In genomic region chr19:21734112-21734511, GRCm38 (mm10) we compare ENCODE assay signal across 9 mouse cellular contexts. TPM values are rescaled to one million over a fixed set of nuclear protein-coding genes. Genes with fewer than 3 reads are reported as not detected.
DNase-seq lines count a peak whose midpoint lies in the region; ATAC-seq and TF ChIP-seq lines count a peak whose summit lies in the region.
"Had no signal": no experiment of that assay in that cellular context is flagged by ENCODE, and none has a peak within 500 bp of the region (broad histone marks: within the 10 kb centered on the region; RNA-seq: fewer than 3 reads in every experiment).

No protein-coding gene starts in this region.

- no peaks in the 10 kb centered on the region for H3K9me3 ChIP-seq in heart, postnatal 0 days (replicated peaks; ENCODE audit: control insufficient read depth, low read length)
- H3K9me3 ChIP-seq in heart, embryonic 12.5 days (replicated peaks) = no peaks in the 10 kb centered on the region
- H3K9me3 ChIP-seq in midbrain, postnatal 0 days (ENCODE audit: low read length) = no peaks in the 10 kb centered on the region
- H3K9me3 ChIP-seq: liver, embryonic 13.5 days had no signal

- no peak for TF ChIP-seq EP300 in heart, postnatal 0 days (IDR thresholded peaks at IDR 0.05; ENCODE audit: low read depth)

- TF ChIP-seq POLR2A in cortical plate, adult 2 months (IDR thresholded peaks at IDR 0.05; ENCODE audit: extremely low read depth, insufficient read depth, low read length) = no peak

- no peak for ATAC-seq in heart, postnatal 0 days (ENCODE audit: insufficient read depth, low read depth)
- no peak for ATAC-seq in heart, embryonic 12.5 days (ENCODE audit: insufficient number of reproducible peaks, low FRiP score)
- no peak for ATAC-seq in midbrain, postnatal 0 days (ENCODE audit: low FRiP score)
- no peak for ATAC-seq in erythroid progenitor cell, adult 5-6 weeks (replicated peaks; ENCODE audit: low FRiP score, poor library complexity, severe bottlenecking)

- H3K4me1 ChIP-seq in heart, postnatal 0 days (ENCODE audit: control insufficient read depth, insufficient read depth) = no peaks in the 10 kb centered on the region
- H3K4me1 ChIP-seq in heart, embryonic 12.5 days (replicated peaks) = 0 out of 2 replicates have a peak, but pooled peaks cover 10% of the 10 kb centered on the region
- no peaks in the 10 kb centered on the region for H3K4me1 ChIP-seq in cortical plate, adult 2 months (ENCODE audit: control insufficient read depth, insufficient read depth, low read length)
- H3K4me1 ChIP-seq in midbrain, postnatal 0 days (ENCODE audit: insufficient read depth, low read length) = no peaks in the 10 kb centered on the region

- WGBS in heart, postnatal 0 days = 26% methylated on average over 5 of the region's 5 CpGs
- 34% methylated on average over 5 of the region's 5 CpGs for WGBS in heart, embryonic 12.5 days
- 35% methylated on average over 5 of the region's 5 CpGs for WGBS in midbrain, postnatal 0 days

- no peaks in the 10 kb centered on the region for H3K36me3 ChIP-seq in heart, postnatal 0 days (replicated peaks; ENCODE audit: control insufficient read depth, insufficient read depth, low read length)
- H3K36me3 ChIP-seq in heart, embryonic 12.5 days = no peaks in the 10 kb centered on the region
- H3K36me3 ChIP-seq in midbrain, postnatal 0 days (ENCODE audit: insufficient read depth, low read length) = no peaks in the 10 kb centered on the region
- H3K36me3 ChIP-seq: liver, embryonic 13.5 days had no signal

- no peak overlapping the region for H3K9ac ChIP-seq in heart, postnatal 0 days (replicated peaks; ENCODE audit: low read depth, low read length)
- H3K9ac ChIP-seq in heart, embryonic 12.5 days = no peak overlapping the region
- no peak overlapping the region for H3K9ac ChIP-seq in midbrain, postnatal 0 days (replicated peaks; ENCODE audit: low read length, poor library complexity, severe bottlenecking)
- H3K9ac ChIP-seq: liver, embryonic 13.5 days had no signal

- TF ChIP-seq CTCF in heart, postnatal 0 days (IDR thresholded peaks at IDR 0.05; ENCODE audit: low read depth) = peak; percentile 59
- peak; percentile 28; the same call in 1 of the 2 replicates for TF ChIP-seq CTCF in cortical plate, adult 2 months (IDR thresholded peaks at IDR 0.05; ENCODE audit: extremely low read depth, insufficient read depth, low read length)
- TF ChIP-seq CTCF in midbrain, postnatal 0 days (IDR thresholded peaks at IDR 0.05) = peak; percentile 83

- no peak overlapping the region for H3K4me2 ChIP-seq in heart, postnatal 0 days (ENCODE audit: low read depth, low read length)
- no peak overlapping the region for H3K4me2 ChIP-seq in heart, embryonic 12.5 days
- H3K4me2 ChIP-seq in midbrain, postnatal 0 days (ENCODE audit: low read depth, low read length, poor library complexity, severe bottlenecking) = no peak overlapping the region
- H3K4me2 ChIP-seq: liver, embryonic 13.5 days had no signal

- H3K4me3 ChIP-seq in heart, postnatal 0 days (ENCODE audit: low read depth, low read length) = no peak overlapping the region
- no peak overlapping the region for H3K4me3 ChIP-seq in heart, embryonic 12.5 days
- no peak overlapping the region for H3K4me3 ChIP-seq in cortical plate, adult 2 months (ENCODE audit: insufficient read depth, low read length)
- H3K4me3 ChIP-seq in midbrain, postnatal 0 days (ENCODE audit: low read depth, low read length) = no peak overlapping the region
- H3K4me3 ChIP-seq: liver, embryonic 13.5 days had no signal

- H3K27me3 ChIP-seq in heart, postnatal 0 days (ENCODE audit: control insufficient read depth, insufficient read depth, low read length) = no peaks in the 10 kb centered on the region
- H3K27me3 ChIP-seq in heart, embryonic 12.5 days (replicated peaks) = no peaks in the 10 kb centered on the region
- no peaks in the 10 kb centered on the region for H3K27me3 ChIP-seq in midbrain, postnatal 0 days (ENCODE audit: insufficient read depth, low read length)
- H3K27me3 ChIP-seq: liver, embryonic 13.5 days had no signal

- no peak overlapping the region for H3K27ac ChIP-seq in heart, postnatal 0 days (ENCODE audit: low read depth)
- no peak overlapping the region for H3K27ac ChIP-seq in heart, embryonic 12.5 days (ENCODE audit: poor library complexity, severe bottlenecking)
- H3K27ac ChIP-seq in cortical plate, adult 2 months (ENCODE audit: insufficient read depth, low read length) = no peak overlapping the region
- H3K27ac ChIP-seq in midbrain, postnatal 0 days (ENCODE audit: low read depth, low read length) = no peak overlapping the region
- H3K27ac ChIP-seq: liver, embryonic 13.5 days had no signal

- DNase-seq in heart, postnatal 0 days (ENCODE audit: low spot score) = peak; percentile 30
- DNase-seq in right cerebral cortex, adult 18-20 months = peak; percentile 50
- no peak for DNase-seq in right cerebral cortex, postnatal 36 days (ENCODE audit: low spot score in 2 of 2)
- DNase-seq in midbrain, postnatal 0 days (ENCODE audit: low spot score) = peak; percentile 77
- no peak for DNase-seq in spleen, adult 18-20 months
- DNase-seq: liver, embryonic 13.5 days had no signal

RNA-seq across cellular contexts. Expression of gene Cemip2, which starts 44.0 kb away (rescaled TPM):
- 55.8 and 58.8 TPM in 2 replicates for total RNA-seq in heart, postnatal 0 days (2014; rRNA removed; ENCODE audit: low replicate concordance)
- polyA plus RNA-seq in heart, postnatal 0 days (2015; fragmentation: Nextera tagmentation; extraction: Ambion mirVana) = 19.1 and 20.2 TPM in 2 replicates
- polyA plus RNA-seq in heart, embryonic 12.5 days (2016; fragmentation: Nextera tagmentation; extraction: Ambion mirVana) = 116 and 122 TPM in 2 replicates
- 5.3 and 5.6 TPM in 2 replicates for polyA plus RNA-seq in cortical plate, adult 2 months (2012; rRNA removed)
- total RNA-seq in midbrain, postnatal 0 days (2014; rRNA removed) = 26.3 and 35.4 TPM in 2 replicates
- 13.0 and 15.8 TPM in 2 replicates for polyA plus RNA-seq in midbrain, postnatal 0 days (2015; fragmentation: Nextera tagmentation; extraction: Ambion mirVana)
- 1.7 and 2.2 TPM in 2 replicates for total RNA-seq in erythroid progenitor cell, adult 5-6 weeks (2015; ENCODE audit: low replicate concordance)
- total RNA-seq in erythroid progenitor cell, adult 5-6 weeks (2017; ENCODE audit: low replicate concordance) = 3.3 and 3.8 TPM in 2 replicates

Comparison
In these comparisons a context has a peak if more than half of its experiments do, and no peak if none do; other contexts are left out.
1. DNase-seq: peak in heart, postnatal 0 days (single experiment), right cerebral cortex, adult 18-20 months (single experiment) and midbrain, postnatal 0 days (single experiment); none in right cerebral cortex, postnatal 36 days (0 of 2) and spleen, adult 18-20 months (0 of 2).
2. CTCF ChIP-seq: peak in every context shown above with its lines; median percentile 83 in midbrain, postnatal 0 days; 59 in heart, postnatal 0 days; 28 in cortical plate, adult 2 months.